Mouse (Mus musculus) spleen, postnatal 0 days (tissue): ENCODE results near the gene Gm45234. TPM values are rescaled to one million over a fixed set of nuclear protein-coding genes. Genes with fewer than 3 reads are reported as not detected.

Experiments
- microRNA counts: library from miRNA; unstranded; fragments of <30 nt; microRNA quantifications from one replicate; lab custom pipeline; 2015
- polyA plus RNA-seq: library from polyadenylated mRNA; unstranded; fragments of >200 nt; fragmentation: Nextera tagmentation; extraction: Ambion mirVana; gene quantifications from 2 replicates; pipeline ENCODE4 v1.2.1, GENCODE M21; 2015

Gene Gm45234
- polyA plus RNA-seq = not detected in 2 replicates

GRCm38 (mm10) chr6:124755831-124756595 is at the start of gene Gm45234, which contains the start of gene Atn1:
Gene Gm45234, minus strand, starts transcription at chr6:124756021.
Gene Atn1, minus strand, starts transcription at chr6:124756524.

DNA sequence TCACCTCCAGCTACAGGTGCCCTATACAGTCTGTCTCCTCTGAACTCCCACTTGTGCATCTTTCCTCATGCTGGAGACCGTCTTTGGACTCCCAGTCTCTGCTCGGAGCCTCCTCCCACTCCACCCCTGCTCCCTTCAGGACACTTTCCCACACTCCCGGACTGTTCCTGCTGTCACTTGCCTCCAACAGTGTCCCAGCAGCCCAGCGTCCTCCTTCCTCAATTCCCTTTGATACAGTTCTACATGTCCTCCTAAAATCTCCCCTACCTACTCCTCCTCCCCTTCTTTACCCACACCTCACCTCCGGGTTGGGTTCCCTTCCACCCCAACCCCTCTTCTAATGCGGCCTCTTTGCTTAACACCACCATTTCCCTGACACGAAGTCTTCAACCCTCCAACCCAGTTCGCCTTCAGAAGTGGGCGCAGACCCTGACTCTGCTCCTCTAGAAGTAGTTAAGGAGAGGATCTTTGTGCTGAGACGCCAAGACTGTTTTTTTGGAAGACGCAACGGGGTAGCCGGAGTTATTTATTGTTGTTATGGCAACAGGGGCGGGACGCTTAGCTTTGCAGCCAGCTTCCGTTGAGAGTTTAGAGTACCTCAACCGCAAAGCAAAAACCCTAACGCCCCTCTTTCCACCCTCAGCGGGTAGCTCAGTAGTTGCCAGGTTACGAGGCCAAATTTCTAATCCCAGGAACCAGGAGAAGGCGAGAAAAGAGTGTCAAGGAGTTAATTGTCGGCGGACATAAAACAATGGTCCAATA is 23.6 kb upstream of the Gm45234 start, which contains the start of gene Lrrc23:
Gene Lrrc23 (minus strand): TSS at position 506 of the 762 bp plus-strand sequence.

GRCm38 (mm10) chr6:124769101-124769765 is 13.4 kb upstream of the Gm45234 start, which contains the start of gene Eno2:
Gene Eno2, minus strand, starts transcription at chr6:124769673.

DNA sequence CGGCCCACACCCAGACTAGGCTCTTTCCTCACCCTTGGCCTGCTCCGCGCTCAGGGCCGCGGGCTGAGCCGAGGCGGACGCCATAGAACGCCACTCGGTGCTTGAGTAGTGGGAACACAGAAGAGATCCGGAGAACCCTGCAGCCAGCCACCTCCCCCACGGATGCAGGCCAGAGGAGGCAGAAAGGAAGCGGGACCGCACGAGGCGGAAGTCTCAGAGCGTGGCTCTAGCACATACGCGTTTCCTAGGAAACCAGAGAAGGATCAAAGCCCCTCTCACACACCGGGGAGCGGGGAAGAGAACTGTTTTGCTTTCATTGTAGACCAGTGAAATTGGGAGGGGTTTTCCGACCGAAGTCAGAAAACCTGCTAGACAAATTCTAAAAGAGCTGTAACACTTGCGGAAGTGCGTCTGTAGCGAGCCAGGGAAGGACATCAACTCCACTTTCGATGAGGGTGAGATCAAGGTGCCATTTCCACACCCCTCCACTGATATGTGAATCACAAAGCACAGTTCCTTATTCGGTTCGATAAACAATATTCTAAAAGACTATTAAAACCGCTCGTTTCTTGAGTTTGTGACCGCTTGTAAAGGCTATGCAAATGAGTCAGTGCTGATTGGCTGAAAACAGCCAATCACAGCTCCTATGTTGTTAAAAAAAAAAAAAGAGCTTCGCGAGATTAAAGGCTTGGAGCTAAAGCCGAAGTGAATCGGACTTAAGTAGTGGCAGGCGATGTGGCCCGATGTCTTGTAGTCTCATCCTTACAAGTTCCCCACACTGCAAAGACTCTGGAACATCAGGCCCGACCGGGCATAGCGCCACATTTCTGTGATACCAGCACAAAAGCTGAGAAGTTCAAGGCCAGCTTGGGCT is 14.7 kb downstream of the Gm45234 start, which contains the start of gene Grcc10:
Gene Grcc10 (minus strand): TSS at position 487 of the 874 bp plus-strand sequence.

DNA sequence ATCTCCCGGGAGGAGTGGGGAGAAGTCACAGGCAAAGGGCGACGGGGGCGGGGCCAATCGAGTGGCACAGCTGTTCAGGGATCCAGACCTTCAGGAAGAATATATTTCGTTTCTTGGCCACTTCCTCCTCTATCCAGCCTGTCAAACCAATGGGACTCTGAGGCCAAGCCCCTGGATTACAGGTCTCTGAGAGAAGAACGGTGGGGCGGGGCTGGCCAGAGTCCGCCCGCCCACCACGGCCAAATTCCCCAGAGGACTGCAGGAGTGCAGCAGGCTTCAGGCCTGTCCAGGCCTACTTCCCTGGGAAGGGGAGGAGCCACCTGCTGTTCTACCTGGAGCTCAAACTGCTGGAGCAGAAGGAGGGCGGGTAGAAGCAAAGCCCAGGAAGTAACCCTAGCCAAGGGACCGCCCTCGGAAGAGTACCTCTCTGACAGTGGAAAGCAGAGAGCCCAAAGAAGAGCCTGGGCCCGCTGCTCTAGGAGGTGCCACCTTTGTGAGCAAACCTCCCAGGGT is 17.3 kb downstream of the Gm45234 start, which contains the start of gene Ptpn6:
Gene Ptpn6 (minus strand): TSS at position 204 of the 513 bp plus-strand sequence.

GRCm38 (mm10) chr6:124711824-124712782 is 43.7 kb downstream of the Gm45234 start, which contains the start of the genes Emg1 and Phb2:
Gene Emg1, minus strand, starts transcription at chr6:124712178.
Gene Phb2, plus strand, starts transcription at chr6:124712336.

MicroRNA genes within 50 kb of the gene (microRNA counts, 519-probe panel; counts per million panel counts)
- microRNA mmu-miR-141 (lab: Ali Mortazavi, UCI) (3,574 counts per million, percentile 9 among the panel's probes with 10 or more counts), microRNA mmu-miR-200c (lab: Ali Mortazavi, UCI) (4,839 counts per million, percentile 31 among the panel's probes with 10 or more counts)

Other genes with a start within 250 kb of the Gm45234 start
- gene C1ra, start 243.6 kb downstream of the Gm45234 start, polyA plus RNA-seq = 11.5 and 15.6 TPM in 2 replicates
- gene C1s1, start 213.7 kb downstream of the Gm45234 start, polyA plus RNA-seq = 12.0 and 16.3 TPM in 2 replicates
- not detected in 2 replicates for gene C1rb, start 185.7 kb downstream of the Gm45234 start, polyA plus RNA-seq
- gene C1s2, start 119.9 kb downstream of the Gm45234 start, polyA plus RNA-seq = 0.05 TPM in 1 of 2 replicates, not detected in the other
- 47.7 and 54.4 TPM in 2 replicates for gene Lpcat3, start 93.0 kb downstream of the Gm45234 start, polyA plus RNA-seq
- gene Emg1, start 43.8 kb downstream of the Gm45234 start, polyA plus RNA-seq = 167 and 173 TPM in 2 replicates
- 266 and 287 TPM in 2 replicates for gene Phb2, start 43.7 kb downstream of the Gm45234 start, polyA plus RNA-seq
- 71.3 and 92.3 TPM in 2 replicates for gene Ptpn6, start 17.3 kb downstream of the Gm45234 start, polyA plus RNA-seq
- 145 and 183 TPM in 2 replicates for gene Grcc10, start 14.6 kb downstream of the Gm45234 start, polyA plus RNA-seq
- gene Atn1, start 503 bp upstream of the Gm45234 start, polyA plus RNA-seq = 3.3 and 5.1 TPM in 2 replicates
- 1.1 and 1.7 TPM in 2 replicates for gene Eno2, start 13.7 kb upstream of the Gm45234 start, polyA plus RNA-seq
- gene Lrrc23, start 23.7 kb upstream of the Gm45234 start, polyA plus RNA-seq = not detected in 2 replicates
- gene Spsb2, start 52.6 kb upstream of the Gm45234 start, polyA plus RNA-seq = 10.9 and 12.5 TPM in 2 replicates
- 232 and 238 TPM in 2 replicates for gene Tpi1, start 58.3 kb upstream of the Gm45234 start, polyA plus RNA-seq
- 55.3 and 56.8 TPM in 2 replicates for gene Usp5, start 73.5 kb upstream of the Gm45234 start, polyA plus RNA-seq
- gene Cdca3, start 73.5 kb upstream of the Gm45234 start, polyA plus RNA-seq = 223 and 253 TPM in 2 replicates
- 0.58 and 0.59 TPM in 2 replicates for gene Gnb3, start 84.3 kb upstream of the Gm45234 start, polyA plus RNA-seq
- gene P3h3, start 101.7 kb upstream of the Gm45234 start, polyA plus RNA-seq = 3.7 and 6.6 TPM in 2 replicates
- 0.16 and 0.99 TPM in 2 replicates for gene Gpr162, start 108.0 kb upstream of the Gm45234 start, polyA plus RNA-seq
- 0.23 and 0.62 TPM in 2 replicates for gene Cd4, start 132.2 kb upstream of the Gm45234 start, polyA plus RNA-seq
- gene Lag3, start 155.7 kb upstream of the Gm45234 start, polyA plus RNA-seq = 1.6 and 2.9 TPM in 2 replicates
- 66.4 and 88.8 TPM in 2 replicates for gene Ptms, start 164.1 kb upstream of the Gm45234 start, polyA plus RNA-seq
- gene Mlf2, start 175.4 kb upstream of the Gm45234 start, polyA plus RNA-seq = 110 and 118 TPM in 2 replicates
- 55.1 and 59.7 TPM in 2 replicates for gene Cops7a, start 209.5 kb upstream of the Gm45234 start, polyA plus RNA-seq
- gene Pianp, start 240.7 kb upstream of the Gm45234 start, polyA plus RNA-seq = 0.41 and 0.47 TPM in 2 replicates